Mouse (Mus musculus): ENCODE data around the gene Zfp697. TPM values are rescaled to one million over a fixed set of nuclear protein-coding genes. Genes with fewer than 3 reads are reported as not detected.
"Not testable (repeated sequence)": the region's sequence is repeated elsewhere in the genome, so short reads cannot be mapped to it uniquely, and the experiment has no call there.

The Zfp697 gene
- total RNA-seq, 2 experiments from 2014 or later, result 39.2 to 42.4 TPM

DNA sequence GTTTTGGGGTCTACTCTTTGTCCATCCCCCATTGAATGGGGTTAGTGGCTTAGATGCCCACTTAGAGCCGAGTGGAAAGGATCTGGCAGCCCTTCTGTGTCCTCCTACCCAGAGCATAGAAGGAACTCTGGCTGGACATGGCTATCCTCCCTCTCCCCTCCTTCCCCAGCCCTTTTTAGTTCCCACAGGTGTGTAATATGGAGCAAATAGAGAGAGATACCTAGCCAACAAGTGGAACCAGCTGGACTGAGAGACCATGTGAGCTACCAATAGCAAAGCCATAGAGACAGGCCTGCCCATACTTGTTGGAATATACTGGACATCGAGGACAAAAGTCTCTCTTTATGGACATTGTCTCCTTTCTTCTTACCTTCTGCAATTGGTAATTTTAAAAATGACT lies 185.5 kb downstream of the Zfp697 start:
- DNase-seq (ENCODE audit: extremely low spot score in 1 of 2, low spot score in 2 of 2); intact Hi-C loops (cut with DNase I): not testable (repeated sequence)

DNA sequence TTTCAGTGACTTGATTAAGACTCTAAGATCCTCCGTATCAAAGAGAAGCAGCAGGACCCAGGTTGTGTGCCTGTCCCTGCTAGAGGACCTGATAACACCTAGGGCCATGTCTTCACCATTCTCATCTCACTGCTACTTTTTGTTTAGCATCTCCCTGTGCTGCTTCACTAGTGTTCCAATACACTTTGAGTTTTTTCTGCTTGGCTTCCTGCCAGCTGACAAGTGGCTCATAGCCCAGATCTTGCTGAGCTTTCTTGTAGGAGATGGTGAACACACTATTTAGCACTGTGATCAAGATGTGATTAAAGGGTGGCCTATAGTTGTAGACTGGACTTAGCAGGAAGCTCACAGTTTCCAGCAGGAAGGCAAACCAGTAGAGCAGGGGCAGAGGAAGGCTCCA lies 198.8 kb downstream of the Zfp697 start:
- peak; percentile 66 to 88 for DNase-seq (ENCODE audit: extremely low spot score in 1 of 2, low spot score in 2 of 2)
- intact Hi-C loops (cut with DNase I), result not testable (repeated sequence)

DNA sequence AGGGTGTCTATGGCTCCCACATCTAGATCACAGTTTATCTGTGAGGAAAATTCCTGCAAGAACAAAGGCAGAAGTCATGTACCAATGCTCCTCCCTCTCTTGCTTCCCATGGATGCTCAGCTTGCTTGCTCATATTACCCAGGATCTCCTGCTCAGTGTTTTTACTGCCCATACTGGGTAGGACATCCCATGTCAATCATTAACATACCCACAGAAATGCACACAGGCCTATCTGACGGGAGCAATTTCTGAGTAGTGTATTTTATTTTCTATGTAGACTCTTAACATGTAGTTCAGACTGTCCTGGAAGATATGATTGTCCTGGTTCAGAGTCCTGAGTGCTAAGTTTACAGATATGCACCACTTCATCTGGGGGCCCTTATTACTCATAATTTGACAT lies 199.9 kb downstream of the Zfp697 start:
- intact Hi-C loops (cut with DNase I); DNase-seq (ENCODE audit: extremely low spot score in 1 of 2, low spot score in 2 of 2): not testable (repeated sequence)

DNA sequence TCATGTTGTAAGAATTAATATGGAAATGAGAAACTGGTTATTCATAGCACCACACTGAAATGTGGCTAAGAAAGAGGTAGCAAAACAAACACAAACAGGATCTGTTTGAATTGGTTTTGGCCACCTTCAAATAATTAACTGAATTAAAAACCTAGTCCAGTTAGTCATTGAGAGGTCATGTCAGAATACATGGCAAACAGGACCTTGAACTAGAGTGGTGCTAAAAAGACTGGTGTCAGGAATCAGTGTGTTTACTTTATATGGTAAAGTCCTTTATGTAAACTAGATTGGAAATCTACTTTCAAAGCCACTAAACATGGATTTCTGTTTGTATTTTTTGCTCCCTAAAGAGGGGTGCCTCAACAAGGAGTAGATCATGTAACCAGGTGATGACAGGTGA lies 200.4 kb downstream of the Zfp697 start:
- intact Hi-C loops (cut with DNase I); DNase-seq (ENCODE audit: extremely low spot score in 1 of 2, low spot score in 2 of 2): not testable (repeated sequence)

DNA sequence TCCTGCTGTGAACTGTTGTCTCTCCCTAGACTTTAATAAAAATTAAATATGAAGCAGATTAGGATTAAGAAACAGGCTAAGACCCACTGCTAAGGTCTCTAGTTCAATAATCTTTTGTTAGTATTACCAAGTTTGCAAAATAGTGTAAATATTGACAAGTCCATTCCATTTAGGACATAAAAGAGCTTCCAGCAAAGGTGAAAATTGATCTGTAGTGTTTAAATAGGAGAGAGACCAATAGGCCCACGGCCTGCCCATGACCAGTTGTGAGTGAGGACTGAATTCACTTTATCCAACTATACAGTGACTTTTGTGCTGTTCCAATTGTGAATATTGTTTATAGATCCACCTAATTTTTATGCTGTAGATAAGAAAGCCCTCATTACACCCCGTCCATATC lies 205.5 kb downstream of the Zfp697 start:
- DNase-seq (ENCODE audit: extremely low spot score in 1 of 2, low spot score in 2 of 2), result no peak
- intact Hi-C loops (cut with DNase I), result no loop called here

DNA sequence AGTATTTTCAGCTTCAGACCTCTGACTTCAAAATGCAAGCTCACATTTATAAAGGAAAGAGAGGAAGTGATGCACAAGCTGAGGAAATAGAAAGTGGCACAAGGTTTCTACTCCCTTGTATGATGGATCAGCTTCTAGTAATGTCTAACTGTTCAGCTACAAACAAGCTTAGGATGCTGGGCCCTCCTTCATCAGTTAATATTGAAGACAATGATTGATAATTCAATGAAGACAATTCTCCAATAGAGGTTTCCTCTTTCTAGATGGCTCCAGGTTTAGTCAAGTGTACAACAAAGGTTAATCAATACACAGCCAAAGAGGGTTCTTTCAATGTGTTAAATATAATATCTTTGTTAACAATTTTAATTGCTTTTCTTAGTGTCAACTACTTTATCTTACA lies 206.4 kb downstream of the Zfp697 start, which contains the start of gene Gm10681:
Gene Gm10681 (minus strand): TSS at position 101 of the 400 bp plus-strand sequence.
- intact Hi-C loops (cut with DNase I), result no loop called here
- no peak for DNase-seq (ENCODE audit: extremely low spot score in 1 of 2, low spot score in 2 of 2)

DNA sequence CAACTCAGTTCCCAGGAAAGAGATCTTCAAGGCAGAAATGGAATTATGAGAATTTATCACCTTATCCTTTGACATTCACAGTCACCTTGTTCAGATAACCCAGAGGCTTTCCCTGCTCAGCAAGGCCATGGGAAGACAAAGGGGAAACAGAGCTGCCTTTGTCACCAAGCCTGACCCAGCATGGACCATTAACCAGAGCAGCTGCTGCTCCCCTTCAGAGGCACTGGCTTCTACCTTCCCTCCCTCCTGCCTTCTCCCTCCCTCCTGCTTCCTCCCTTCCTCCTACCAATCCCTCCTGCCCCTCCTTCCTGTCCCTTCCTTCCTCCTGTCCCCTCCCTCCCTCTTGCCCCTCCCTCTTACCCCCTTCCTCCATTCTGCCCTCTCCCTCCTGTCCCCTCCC lies 231.3 kb downstream of the Zfp697 start:
- DNase-seq (ENCODE audit: extremely low spot score in 1 of 2, low spot score in 2 of 2); intact Hi-C loops (cut with DNase I): not testable (repeated sequence)

DNA sequence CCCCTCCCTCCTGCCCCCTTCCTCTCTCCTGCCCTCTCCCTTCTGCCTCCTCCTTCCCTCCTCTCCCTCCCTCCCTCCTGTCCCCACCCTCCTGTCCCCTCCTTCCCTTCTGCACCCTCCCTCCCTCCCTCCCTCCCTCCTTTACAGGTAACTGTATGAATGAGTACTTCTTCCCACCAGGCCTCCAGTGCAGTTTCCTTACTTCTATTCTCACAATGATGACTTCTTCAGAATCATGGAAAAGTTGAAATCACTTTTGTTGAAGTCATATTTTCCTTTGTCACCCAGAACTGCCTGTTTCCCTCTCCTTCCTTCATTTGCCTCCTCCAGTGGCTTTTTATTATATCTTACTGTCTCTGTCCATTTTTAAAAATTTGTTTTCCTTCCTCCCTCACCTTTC lies 231.7 kb downstream of the Zfp697 start:
- intact Hi-C loops (cut with DNase I), result no loop called here

DNA sequence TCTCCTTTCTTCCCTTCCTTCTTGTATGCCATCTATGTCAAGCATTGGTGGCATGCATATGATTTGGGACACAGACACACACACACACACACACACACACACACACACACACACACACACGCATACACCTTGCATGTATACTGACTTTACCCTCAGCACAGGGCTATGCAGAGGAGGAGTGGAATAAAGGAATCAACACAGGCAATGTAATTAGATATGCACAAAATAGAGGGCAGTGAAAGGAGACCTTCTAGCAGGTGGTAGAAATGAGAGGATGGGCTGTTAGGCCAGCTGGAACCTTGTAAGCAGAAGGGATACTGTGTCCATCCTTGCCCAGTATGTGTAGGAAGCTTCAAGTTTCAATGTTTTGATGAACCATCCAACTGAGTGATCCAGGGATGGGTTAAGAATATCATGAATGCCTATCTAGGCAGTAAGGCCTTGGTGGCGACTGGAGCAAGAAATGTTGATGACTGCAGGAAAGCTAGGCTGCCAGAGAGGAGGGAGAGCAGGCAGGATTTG lies 232.2 kb downstream of the Zfp697 start:
- intact Hi-C loops (cut with DNase I); DNase-seq (ENCODE audit: extremely low spot score in 1 of 2, low spot score in 2 of 2): not testable (repeated sequence)

More for the DNA sequence above, 231.7 kb downstream of the Zfp697 start:
- no peak for DNase-seq (ENCODE audit: extremely low spot score in 1 of 2, low spot score in 2 of 2)

DNA sequence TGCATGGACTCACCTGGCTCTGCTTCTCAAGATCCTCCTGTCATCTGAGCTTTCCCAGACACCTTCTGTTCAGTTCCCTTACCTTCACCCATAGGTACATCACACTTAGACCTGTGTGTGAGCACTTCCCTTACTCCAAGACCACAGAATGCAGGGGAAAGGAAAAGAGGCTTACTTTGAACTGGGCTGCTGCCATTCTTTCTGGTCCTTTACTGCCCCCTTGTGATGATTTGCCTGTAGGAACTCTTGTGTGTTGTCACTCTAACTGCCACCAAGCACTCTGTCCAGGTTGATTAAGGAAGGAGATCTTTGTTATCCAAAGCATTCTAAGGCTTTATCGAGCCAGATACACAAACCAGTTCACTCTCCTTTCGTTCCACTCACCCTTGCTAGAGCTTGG lies 234.0 kb downstream of the Zfp697 start:
- DNase-seq (ENCODE audit: extremely low spot score in 1 of 2, low spot score in 2 of 2); intact Hi-C loops (cut with DNase I): not testable (repeated sequence)

DNA sequence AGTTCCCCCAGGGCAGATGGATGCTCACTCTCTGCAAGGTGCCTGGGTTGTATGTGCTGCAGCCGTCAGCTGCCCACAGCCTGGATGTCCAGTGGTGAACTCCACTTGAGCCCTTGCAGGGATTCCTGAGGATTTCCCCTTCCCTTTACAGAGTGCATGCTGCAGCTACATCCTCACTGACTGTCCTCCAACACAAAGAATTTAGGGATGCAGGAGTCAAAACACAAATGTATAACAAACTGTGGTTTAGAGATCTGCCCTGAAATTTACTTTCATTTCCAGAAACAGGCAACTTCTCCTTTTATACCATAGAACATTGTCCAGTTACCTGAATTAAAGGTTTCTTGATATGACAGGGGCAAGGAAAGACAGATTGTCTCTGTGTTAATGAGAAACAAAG lies 234.5 kb downstream of the Zfp697 start:
- DNase-seq (ENCODE audit: extremely low spot score in 1 of 2, low spot score in 2 of 2); intact Hi-C loops (cut with DNase I): not testable (repeated sequence)

DNA sequence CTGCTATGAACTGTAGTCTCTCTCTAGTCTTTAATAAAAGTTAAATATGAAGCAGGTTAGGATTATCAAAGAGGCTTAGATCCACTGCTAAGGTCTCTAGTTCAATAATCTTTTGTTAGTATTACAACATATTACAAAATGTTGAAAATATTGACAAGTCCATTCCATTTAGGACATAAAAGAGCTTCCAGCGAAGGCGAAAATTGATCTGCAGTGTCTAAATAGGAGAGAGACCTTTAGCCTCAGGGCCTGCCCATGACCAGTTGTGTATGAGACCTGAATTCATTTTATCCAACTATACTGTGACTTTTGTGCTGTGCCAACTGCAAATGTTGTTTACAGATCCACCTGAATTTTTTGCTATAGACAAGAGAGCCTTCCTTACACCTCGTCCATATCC lies 247.4 kb downstream of the Zfp697 start:
- DNase-seq (ENCODE audit: extremely low spot score in 1 of 2, low spot score in 2 of 2), result no peak
- intact Hi-C loops (cut with DNase I), result no loop called here

DNA sequence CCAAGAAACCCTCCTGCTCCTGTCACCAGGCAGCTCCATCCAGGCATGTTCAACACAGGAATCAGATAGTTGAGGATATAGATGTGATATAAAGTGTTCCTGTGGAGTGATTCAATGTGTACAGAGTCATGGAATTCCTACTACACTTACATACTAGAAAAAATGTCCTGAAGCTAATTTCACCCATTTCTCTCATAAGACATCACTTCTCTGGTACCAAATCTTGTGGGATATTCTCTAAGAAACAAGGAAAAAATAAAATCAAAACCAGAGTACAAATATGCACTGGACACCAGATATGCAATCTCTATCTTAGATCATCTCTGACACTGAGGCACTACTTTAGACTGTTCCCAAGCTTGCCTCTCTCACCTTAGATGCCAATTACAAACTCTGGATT lies 247.9 kb downstream of the Zfp697 start, which contains the start of gene Hsd3b5:
Gene Hsd3b5 (minus strand): TSS at position 101 of the 400 bp plus-strand sequence.
- DNase-seq (ENCODE audit: extremely low spot score in 1 of 2, low spot score in 2 of 2), result no peak
- intact Hi-C loops (cut with DNase I), result no loop called here

DNA sequence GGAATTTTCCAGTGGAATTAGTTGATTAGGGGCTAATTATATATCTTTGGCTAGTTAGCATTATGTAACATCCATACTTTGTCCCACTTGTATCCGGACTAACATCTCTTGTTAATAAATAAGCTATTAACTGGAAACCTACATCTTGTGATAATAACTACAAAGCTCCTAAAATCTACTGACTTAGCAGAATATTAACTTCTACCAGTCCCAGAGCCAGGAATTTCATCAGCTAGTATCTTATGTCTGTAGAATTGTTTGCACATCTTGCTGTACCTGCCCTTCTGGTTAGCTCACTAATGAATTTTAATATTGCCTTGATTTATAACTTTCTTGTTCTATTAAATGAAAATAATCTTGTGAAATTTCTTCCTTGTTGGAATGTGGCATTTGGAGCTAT lies 252.9 kb downstream of the Zfp697 start:
- intact Hi-C loops (cut with DNase I), result no loop called here

DNA sequence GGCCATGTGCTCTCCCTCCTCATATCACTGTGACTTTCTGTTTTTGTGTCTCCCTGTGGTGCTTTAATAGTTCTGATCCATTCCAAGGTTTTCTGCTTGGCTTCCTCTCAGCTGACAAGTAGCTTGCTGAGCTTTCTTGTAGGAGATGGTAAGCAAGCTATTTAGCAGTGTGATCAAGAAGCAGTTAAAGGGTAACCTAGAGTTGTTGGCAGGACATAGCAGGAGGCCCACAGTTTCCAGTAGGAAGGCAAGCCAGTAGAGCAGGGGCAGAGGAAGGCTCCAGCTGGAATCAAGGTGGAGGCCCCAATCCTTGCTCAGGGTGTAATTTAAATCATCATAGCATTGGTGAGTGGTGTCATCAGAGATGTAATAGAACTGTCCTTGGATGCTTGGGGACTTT lies 298.5 kb downstream of the Zfp697 start:
- no peak for DNase-seq (ENCODE audit: extremely low spot score in 1 of 2, low spot score in 2 of 2)
- intact Hi-C loops (cut with DNase I), result no loop called here

More for the DNA sequence above, 252.9 kb downstream of the Zfp697 start:
- no peak for DNase-seq (ENCODE audit: extremely low spot score in 1 of 2, low spot score in 2 of 2)

DNA sequence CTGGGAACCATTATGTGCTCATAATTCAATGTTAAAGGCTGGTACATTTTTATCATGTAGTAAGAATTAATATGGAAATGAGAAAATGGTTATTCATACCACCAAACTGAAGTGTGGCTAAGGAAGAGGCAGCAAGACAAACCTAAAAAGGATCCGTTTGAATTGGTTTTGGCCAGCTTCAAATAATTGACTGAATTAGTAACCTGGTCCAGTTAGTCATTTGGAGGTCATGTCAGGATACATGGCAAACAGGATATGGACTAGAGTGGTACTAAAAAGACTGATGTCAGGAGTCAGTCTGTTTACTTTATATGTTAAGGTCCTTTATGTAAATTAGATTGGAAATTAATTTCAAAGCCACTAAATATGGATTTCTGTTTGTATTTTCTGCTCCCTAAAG lies 300.1 kb downstream of the Zfp697 start:
- DNase-seq (ENCODE audit: extremely low spot score in 1 of 2, low spot score in 2 of 2), result no peak
- intact Hi-C loops (cut with DNase I), result no loop called here

DNA sequence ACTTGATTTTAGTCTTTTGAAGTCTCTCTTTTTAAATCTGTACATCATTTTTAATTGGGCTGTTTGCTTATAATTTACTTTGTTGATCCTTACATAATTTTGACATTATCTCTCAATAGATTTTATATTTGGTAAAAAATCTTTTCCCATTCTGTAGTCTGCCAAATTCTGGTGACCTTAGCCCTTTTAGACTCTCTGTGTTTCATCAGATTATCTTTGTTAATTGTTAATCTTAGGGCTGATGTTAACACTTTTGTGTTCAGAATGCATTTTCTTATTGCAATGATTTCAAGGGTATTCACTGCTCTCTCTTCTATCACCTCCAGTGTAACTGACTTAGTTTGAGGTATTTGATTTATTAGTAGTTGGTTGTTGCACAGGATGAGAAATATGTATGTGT lies 338.5 kb downstream of the Zfp697 start:
- no peak for DNase-seq (ENCODE audit: extremely low spot score in 1 of 2, low spot score in 2 of 2)
- intact Hi-C loops (cut with DNase I), result no loop called here

DNA sequence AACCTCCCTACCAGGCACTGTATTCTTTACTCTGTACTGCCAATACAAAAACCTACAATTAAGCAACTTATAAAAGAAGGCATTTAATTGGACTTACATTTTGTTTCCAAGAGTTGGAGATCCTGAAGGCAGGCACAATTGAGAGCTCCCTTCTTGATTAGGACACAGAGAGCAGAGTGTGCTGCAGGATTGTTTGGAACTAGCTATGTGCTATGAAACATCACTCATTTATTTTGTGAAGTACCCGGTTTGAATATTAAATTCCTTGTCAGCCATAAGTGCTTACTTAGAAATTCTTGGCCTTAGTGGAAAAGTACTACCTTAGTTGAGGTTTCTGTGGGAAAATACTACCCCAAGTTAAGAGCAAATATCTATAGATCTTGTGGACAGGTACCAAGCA lies 342.1 kb downstream of the Zfp697 start, which contains the start of gene Hsd3b2:
Gene Hsd3b2 (minus strand): TSS at position 168 of the 400 bp plus-strand sequence.
- intact Hi-C loops (cut with DNase I), result no loop called here

DNA sequence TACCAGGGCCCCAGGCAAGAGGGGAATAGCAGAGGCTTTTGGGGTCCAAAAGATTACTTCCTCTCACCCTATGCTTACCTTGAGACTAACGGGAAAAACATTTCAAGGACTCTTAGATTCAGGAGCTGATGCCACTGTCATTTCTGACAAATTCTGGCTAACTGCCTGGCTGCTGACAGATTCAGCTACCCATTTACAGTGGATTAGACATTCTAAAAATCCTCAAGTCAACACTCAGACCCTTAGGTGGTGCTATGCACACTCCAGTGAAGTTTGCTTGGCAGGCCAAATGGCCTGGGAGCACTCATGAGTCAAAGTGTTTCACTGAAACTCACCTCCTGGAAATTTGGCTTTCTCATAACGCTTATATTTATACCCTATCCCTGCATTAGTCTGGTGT lies 344.0 kb downstream of the Zfp697 start:
- DNase-seq (ENCODE audit: extremely low spot score in 1 of 2, low spot score in 2 of 2), result no peak
- intact Hi-C loops (cut with DNase I), result no loop called here

More for the DNA sequence above, 342.1 kb downstream of the Zfp697 start, which contains the start of gene Hsd3b2:
- no peak for DNase-seq (ENCODE audit: extremely low spot score in 1 of 2, low spot score in 2 of 2)

DNA sequence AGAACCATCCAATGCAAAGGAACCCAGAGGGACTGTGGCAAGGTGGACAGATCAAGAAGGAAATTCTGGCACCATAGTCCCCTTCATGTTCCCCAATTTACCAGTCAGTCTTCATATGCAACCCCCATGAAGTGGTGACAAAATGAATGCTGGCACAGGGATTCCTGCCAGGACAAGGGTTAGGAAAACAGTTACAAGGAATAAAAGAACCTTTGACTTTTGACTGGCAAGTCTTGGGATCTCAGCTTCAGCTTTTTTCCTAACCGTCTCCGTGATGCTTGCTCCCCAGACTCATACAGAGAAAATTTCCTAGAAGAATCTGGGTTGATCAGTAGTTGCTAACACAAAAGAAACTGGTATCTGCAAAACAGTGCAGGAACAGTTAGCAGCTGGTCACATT lies 351.5 kb downstream of the Zfp697 start:
- no peak for DNase-seq (ENCODE audit: extremely low spot score in 1 of 2, low spot score in 2 of 2)
- intact Hi-C loops (cut with DNase I), result no loop called here

DNA sequence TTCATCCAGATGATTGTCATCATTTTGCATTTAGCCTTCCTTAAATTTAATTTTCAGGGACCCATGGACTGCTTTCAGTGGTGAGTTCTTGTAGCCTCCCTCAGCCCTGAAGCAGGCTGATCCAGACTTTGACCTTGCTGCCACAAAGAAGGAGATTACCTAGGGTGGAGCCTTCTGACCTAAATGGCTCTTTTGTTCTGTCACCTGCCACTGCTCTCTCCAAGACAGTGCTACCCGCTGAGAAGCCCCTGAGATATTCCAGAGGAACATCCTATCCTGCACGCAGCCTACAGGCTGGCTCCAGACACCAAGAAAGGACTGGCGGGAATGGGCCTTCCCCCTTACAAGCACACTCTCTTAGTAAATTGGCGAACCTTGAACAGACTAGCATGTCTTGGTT lies 352.1 kb downstream of the Zfp697 start:
- no peak for DNase-seq (ENCODE audit: extremely low spot score in 1 of 2, low spot score in 2 of 2)
- intact Hi-C loops (cut with DNase I), result no loop called here

All from left cerebral cortex, postnatal 10 days (tissue).